Mouse (Mus musculus) c-Kit-negative CD71-positive TER-119-positive erythroid progenitor cells, embryonic 14.5 days (primary cell): Measurements from ENCODE around the gene Adam19.

Experiments
- DNase-seq: peaks from one replicate; pipeline ENCODE4 v3.0.0-alpha.2; 2013; ENCODE audit warnings: low read depth, low spot score

Gene Adam19

GRCm38 (mm10) chr11:46073061-46073849 is 17.5 kb downstream of the Adam19 start:
- DNase-seq, result no peak

- DNase-seq, result no peak
These were observed 18.3 kb downstream of the Adam19 start for GRCm38 (mm10) chr11:46073850-46074688.

- no peak for DNase-seq
These were observed 19.7 kb downstream of the Adam19 start for GRCm38 (mm10) chr11:46075507-46075906.

GRCm38 (mm10) chr11:46076442-46077158 is 20.8 kb downstream of the Adam19 start:
- no peak for DNase-seq

GRCm38 (mm10) chr11:46077304-46077703 is 21.5 kb downstream of the Adam19 start:
- DNase-seq, result no peak

- peak; percentile 74 for DNase-seq
These were observed 22.1 kb downstream of the Adam19 start for GRCm38 (mm10) chr11:46077732-46078375.

GRCm38 (mm10) chr11:46081075-46081474 is 25.3 kb downstream of the Adam19 start:
- DNase-seq, result no peak

GRCm38 (mm10) chr11:46083405-46083804 is 27.6 kb downstream of the Adam19 start:
- DNase-seq, result no peak

GRCm38 (mm10) chr11:46083835-46084444 is 28.1 kb downstream of the Adam19 start:
- no peak for DNase-seq

- DNase-seq, result no peak
These were observed 28.8 kb downstream of the Adam19 start for GRCm38 (mm10) chr11:46084568-46084967.

- no peak for DNase-seq
These were observed 29.8 kb downstream of the Adam19 start for GRCm38 (mm10) chr11:46085398-46086163.

GRCm38 (mm10) chr11:46086446-46086845 is 30.7 kb downstream of the Adam19 start:
- no peak for DNase-seq

GRCm38 (mm10) chr11:46089081-46089713 is 33.4 kb downstream of the Adam19 start:
- no peak for DNase-seq

GRCm38 (mm10) chr11:46090036-46090725 is 34.4 kb downstream of the Adam19 start:
- peak; percentile 40 for DNase-seq

- no peak for DNase-seq
These were observed 35.3 kb downstream of the Adam19 start for GRCm38 (mm10) chr11:46090951-46091667.

- no peak for DNase-seq
These were observed 36.3 kb downstream of the Adam19 start for GRCm38 (mm10) chr11:46092121-46092520.

- DNase-seq, result no peak
These were observed 39.9 kb downstream of the Adam19 start for GRCm38 (mm10) chr11:46095477-46096264.

- DNase-seq, result no peak
These were observed 40.5 kb downstream of the Adam19 start for GRCm38 (mm10) chr11:46096265-46096649.
